Mouse (Mus musculus) stomach, postnatal 0 days (tissue): ENCODE results near the gene Olfr713. TPM values are rescaled to one million over a fixed set of nuclear protein-coding genes. Genes with fewer than 3 reads are reported as not detected.

Source experiments
- ATAC-seq: fragments of 200-750 bp; cut with Nextera tagmentation; 2 replicates; pipeline ENCODE4 v1.8.0; 2017; ENCODE audit not compliant: low FRiP score, low TSS enrichment
- DNase-seq: peaks from one replicate; pipeline ENCODE4 v3.0.0-alpha.2; 2016; ENCODE audit warnings: low spot score
- H3K27ac ChIP-seq: fragments of 300-500 bp; sonication (generic); replicated peaks from 2 replicates; pipeline ENCODE4 v1.5.1; 2014; ENCODE audit warnings: mild to moderate bottlenecking, control low read depth
- H3K27me3 ChIP-seq: fragments of 300-500 bp; sonication (generic); 2 replicates; pipeline ENCODE4 v1.6.1; 2014; ENCODE audit warnings: low read length; ENCODE audit not compliant: control insufficient read depth, insufficient read depth
- H3K36me3 ChIP-seq: fragments of 300-500 bp; sonication (generic); 2 replicates; pipeline ENCODE4 v1.6.1; 2014; ENCODE audit warnings: low read length, mixed read lengths; ENCODE audit not compliant: control insufficient read depth, insufficient read depth
- H3K4me1 ChIP-seq: fragments of 300-500 bp; sonication (generic); replicated peaks from 2 replicates; pipeline ENCODE4 v1.6.1; 2014; ENCODE audit warnings: antibody characterized with exemption; ENCODE audit not compliant: control insufficient read depth, insufficient read depth
- H3K4me2 ChIP-seq: fragments of 300-500 bp; sonication (generic); replicated peaks from 2 replicates; pipeline ENCODE4 v1.6.1; 2014; ENCODE audit warnings: low read depth, mild to moderate bottlenecking, control low read depth, moderate library complexity
- H3K4me3 ChIP-seq: fragments of 300-500 bp; sonication (generic); 2 replicates; pipeline ENCODE4 v1.5.1; 2014; ENCODE audit warnings: low read depth, low read length, control low read depth
- H3K9ac ChIP-seq: fragments of 300-500 bp; sonication (generic); 2 replicates; pipeline ENCODE4 v1.6.1; 2014; ENCODE audit warnings: mild to moderate bottlenecking, low read length, control low read depth, mixed read lengths
- H3K9me3 ChIP-seq: fragments of 300-500 bp; sonication (generic); 2 replicates; pipeline ENCODE4 v1.6.1; 2016; ENCODE audit warnings: low read length; ENCODE audit not compliant: control insufficient read depth
- CTCF ChIP-seq: IDR thresholded peaks from 2 replicates; pipeline ENCODE4 v1.5.1; 2016; ENCODE audit warnings: antibody characterized with exemption, low read depth, mild to moderate bottlenecking, moderate library complexity
- EP300 ChIP-seq: optimal IDR thresholded peaks from 2 replicates; pipeline ENCODE3; 2016; ENCODE audit warnings: antibody characterized with exemption
- WGBS: fragments of 180-500 bp; shearing (Covaris S2); extraction: QIAGEN DNeasy Blood & Tissue Kit; methylation state at CpG from one replicate; pipeline ENCODE4 v1.1.7; 2014; 5-methylcytosine and 5-hydroxymethylcytosine counted together
- polyA plus RNA-seq: library from polyadenylated mRNA; unstranded; fragments of >200 nt; fragmentation: Nextera tagmentation; extraction: Ambion mirVana; gene quantifications from 2 replicates; pipeline ENCODE4 v1.2.1, GENCODE M21; 2015

The Olfr713 gene
- polyA plus RNA-seq, 1 experiment from 2014 or later, result not detected

- no peak for DNase-seq
- H3K4me1 ChIP-seq, result no peaks in the 10 kb centered on the region
- H3K36me3 ChIP-seq, result no peaks in the 10 kb centered on the region
- no peak overlapping the region for H3K4me3 ChIP-seq
- H3K27ac ChIP-seq, result no peak overlapping the region
- no peaks in the 10 kb centered on the region for H3K9me3 ChIP-seq
- WGBS, result 70% methylated on average over 3 of the region's 3 CpGs
- no peaks in the 10 kb centered on the region for H3K27me3 ChIP-seq
- ATAC-seq, result no peak
- H3K9ac ChIP-seq, result no peak overlapping the region
- TF ChIP-seq EP300 (no peak), CTCF (no peak)
- no peak overlapping the region for H3K4me2 ChIP-seq
These were observed 12.2 kb downstream of the Olfr713 start for GRCm38 (mm10) chr7:107043136-107043535.

GRCm38 (mm10) chr7:107044407-107044806 lies 13.4 kb downstream of the Olfr713 start:
- Histone ChIP-seq H3K4me2 (no peak overlapping the region), H3K4me3 (no peak overlapping the region), H3K9ac (no peak overlapping the region), H3K27ac (no peak overlapping the region), H3K9me3 (no peaks in the 10 kb centered on the region), H3K36me3 (no peaks in the 10 kb centered on the region), H3K27me3 (no peaks in the 10 kb centered on the region), H3K4me1 (no peaks in the 10 kb centered on the region)
- WGBS, result 52% methylated on average over 1 of the region's 1 CpGs
- DNase-seq (no peak), ATAC-seq (no peak)
- TF ChIP-seq CTCF (no peak), EP300 (no peak)

DNA sequence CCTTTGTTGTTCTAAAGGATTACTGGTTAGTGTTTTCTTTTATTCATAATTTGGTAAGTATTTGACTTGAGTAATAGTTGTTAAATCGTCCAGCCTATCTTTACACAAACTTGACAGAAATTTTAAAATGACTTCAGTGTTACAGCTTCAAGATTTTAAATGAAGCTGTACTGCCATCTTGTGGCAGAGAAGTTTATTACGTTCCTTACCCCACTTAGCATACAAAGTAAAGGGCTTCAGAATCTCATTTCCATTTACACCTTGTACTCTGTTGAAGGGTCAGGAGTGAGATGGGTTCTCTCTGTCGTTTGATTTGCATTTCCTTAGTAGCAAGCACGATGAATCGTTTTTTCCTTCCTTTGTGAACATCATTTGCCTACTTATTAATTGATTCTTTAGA lies 14.9 kb downstream of the Olfr713 start:
- Histone ChIP-seq H3K9ac (no peak overlapping the region), H3K27ac (no peak overlapping the region), H3K4me1 (no peaks in the 10 kb centered on the region), H3K4me3 (no peak overlapping the region), H3K36me3 (no peaks in the 10 kb centered on the region), H3K4me2 (no peak overlapping the region), H3K9me3 (no peaks in the 10 kb centered on the region), H3K27me3 (no peaks in the 10 kb centered on the region)
- DNase-seq (no peak), ATAC-seq (no peak)
- 1% methylated on average over 5 of the region's 5 CpGs for WGBS
- TF ChIP-seq EP300, result no peak
- TF ChIP-seq CTCF, result peak; percentile 77

DNA sequence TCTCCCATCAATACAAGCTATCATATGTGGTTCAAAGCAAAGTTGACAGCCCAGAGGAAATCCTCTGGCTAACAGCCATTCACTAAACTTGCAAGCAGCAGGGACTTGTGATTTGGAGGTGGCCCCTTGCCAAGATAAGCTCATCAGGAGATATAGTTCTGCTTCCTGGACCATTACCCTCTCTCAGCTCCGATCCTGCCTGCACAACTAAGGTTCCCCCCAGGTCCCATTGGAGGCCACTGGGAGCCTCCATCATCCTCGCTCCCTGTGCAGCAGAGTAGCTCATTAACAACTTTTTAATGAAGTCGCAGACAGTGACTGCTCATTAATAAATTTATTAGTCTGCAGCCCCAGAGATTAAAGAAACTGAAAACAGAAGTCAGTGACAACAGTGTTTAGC lies 16.6 kb downstream of the Olfr713 start:
- Histone ChIP-seq H3K4me2 (no peak overlapping the region), H3K27me3 (no peaks in the 10 kb centered on the region), H3K4me3 (no peak overlapping the region), H3K9me3 (no peaks in the 10 kb centered on the region), H3K36me3 (no peaks in the 10 kb centered on the region), H3K9ac (no peak overlapping the region), H3K27ac (no peak overlapping the region), H3K4me1 (no peaks in the 10 kb centered on the region)
- DNase-seq, result no peak
- 46% methylated on average over 3 of the region's 3 CpGs for whole genome bisulfite sequencing
- TF ChIP-seq EP300, result no peak
- no peak for TF ChIP-seq CTCF
- ATAC-seq, result no peak

GRCm38 (mm10) chr7:107070681-107071080 lies 39.7 kb downstream of the Olfr713 start, which contains the start of gene Olfr714:
TSS of gene Olfr714 (plus strand) at chr7:107070981.
- no peak for ATAC-seq
- H3K4me1 ChIP-seq, result no peaks in the 10 kb centered on the region
- no peak within 1 kb of the TSS for H3K4me2 ChIP-seq
- H3K9ac ChIP-seq, result no peak within 1 kb of the TSS
- TF ChIP-seq EP300, result no peak
- no peak for TF ChIP-seq CTCF
- no peaks in the 10 kb centered on the region for H3K36me3 ChIP-seq
- 89% methylated on average over 2 of the region's 2 CpGs for WGBS
- DNase-seq, result no peak
- H3K4me3 ChIP-seq, result no peak within 1 kb of the TSS
- H3K9me3 ChIP-seq, result no peaks in the 10 kb centered on the region
- H3K27me3 ChIP-seq, result no peaks in the 10 kb centered on the region
- no peak within 1 kb of the TSS for H3K27ac ChIP-seq

Other genes with a start within 250 kb of the Olfr713 start
- gene Olfr699, start 238.0 kb upstream of the Olfr713 start, polyA plus RNA-seq, result not detected in 2 replicates
- not detected in 2 replicates for gene Olfr700, start 222.3 kb upstream of the Olfr713 start, polyA plus RNA-seq
- not detected in 2 replicates for gene Olfr701, start 217.0 kb upstream of the Olfr713 start, polyA plus RNA-seq
- not detected in 2 replicates for gene Olfr702, start 197.3 kb upstream of the Olfr713 start, polyA plus RNA-seq
- gene Olfr703, start 187.8 kb upstream of the Olfr713 start, polyA plus RNA-seq, result not detected in 2 replicates
- gene Olfr704, start 168.0 kb upstream of the Olfr713 start, polyA plus RNA-seq, result not detected in 2 replicates
- not detected in 2 replicates for gene Olfr705, start 154.3 kb upstream of the Olfr713 start, polyA plus RNA-seq
- gene Olfr706, start 143.0 kb upstream of the Olfr713 start, polyA plus RNA-seq, result not detected in 2 replicates
- gene Olfr707, start 129.9 kb upstream of the Olfr713 start, polyA plus RNA-seq, result not detected in 2 replicates
- gene Olfr1532-ps1, start 123.2 kb upstream of the Olfr713 start, polyA plus RNA-seq, result not detected in 2 replicates
- not detected in 2 replicates for gene Olfr709-ps1, start 99.0 kb upstream of the Olfr713 start, polyA plus RNA-seq
- 0.07 TPM in 1 of 2 replicates, not detected in the other for gene Olfr710, start 82.9 kb upstream of the Olfr713 start, polyA plus RNA-seq
- gene Olfr6, start 67.2 kb upstream of the Olfr713 start, polyA plus RNA-seq, result not detected in 2 replicates
- not detected in 2 replicates for gene Olfr711, start 55.7 kb upstream of the Olfr713 start, polyA plus RNA-seq
- gene Olfr2, start 25.1 kb upstream of the Olfr713 start, polyA plus RNA-seq, result not detected in 2 replicates
- not detected in 2 replicates for gene Olfr714, start 39.8 kb downstream of the Olfr713 start, polyA plus RNA-seq
- gene Olfr17, start 62.0 kb downstream of the Olfr713 start, polyA plus RNA-seq, result not detected in 2 replicates
- gene Olfr715b, start 79.2 kb downstream of the Olfr713 start, polyA plus RNA-seq, result not detected in 2 replicates
- 0.02 TPM in 1 of 2 replicates, not detected in the other for gene Olfr715, start 99.9 kb downstream of the Olfr713 start, polyA plus RNA-seq
- not detected in 2 replicates for gene Olfr716, start 107.2 kb downstream of the Olfr713 start, polyA plus RNA-seq
- gene Nlrp14, start 135.8 kb downstream of the Olfr713 start, polyA plus RNA-seq, result not detected in 2 replicates
- gene Rbmxl2, start 178.3 kb downstream of the Olfr713 start, polyA plus RNA-seq, result not detected in 2 replicates